Mouse (Mus musculus) midbrain, embryonic 11.5 days (tissue): ENCODE measurements at regions not wholly inside any gene's neighbourhood (a gene's known extent, or its start where the extent isn't known, plus 50 kb on each side); places are given as distances from the start of the nearest gene placed in this dataset.
"Not testable (repeated sequence)": the region's sequence is repeated elsewhere in the genome, so short reads cannot be mapped to it uniquely, and the experiment has no call there.

Source experiments
- ATAC-seq: fragments of 200-750 bp; cut with Nextera tagmentation; 2 replicates; pipeline ENCODE4 v1.8.0; 2017; ENCODE audit warnings: moderate TSS enrichment, moderate library complexity; ENCODE audit not compliant: low FRiP score
- DNase-seq: peaks from one replicate; pipeline ENCODE4 v3.0.0; 2015; ENCODE audit warnings: low spot score; ENCODE audit errors: missing footprints
- H3K27ac ChIP-seq: fragments of 300-500 bp; sonication (generic); 2 replicates; pipeline ENCODE4 v1.5.1; 2014; ENCODE audit warnings: low read depth, low read length
- H3K27me3 ChIP-seq: fragments of 300-500 bp; sonication (generic); 2 replicates; pipeline ENCODE4 v1.6.1; 2014; ENCODE audit warnings: mild to moderate bottlenecking, low read length, moderate library complexity, mixed read lengths; ENCODE audit not compliant: control insufficient read depth, insufficient read depth
- H3K36me3 ChIP-seq: fragments of 300-500 bp; sonication (generic); 2 replicates; pipeline ENCODE4 v1.6.1; 2014; ENCODE audit warnings: mild to moderate bottlenecking, low read length, moderate library complexity, mixed read lengths; ENCODE audit not compliant: control insufficient read depth, insufficient read depth
- H3K4me1 ChIP-seq: fragments of 300-500 bp; sonication (generic); 2 replicates; pipeline ENCODE4 v1.6.1; 2014; ENCODE audit warnings: low read length; ENCODE audit not compliant: control insufficient read depth, insufficient read depth
- H3K4me2 ChIP-seq: fragments of 300-500 bp; sonication (generic); 2 replicates; pipeline ENCODE4 v1.6.1; 2014; ENCODE audit warnings: mild to moderate bottlenecking, moderate library complexity
- H3K4me3 ChIP-seq: fragments of 300-500 bp; sonication (generic); 2 replicates; pipeline ENCODE4 v1.5.1; 2014; ENCODE audit warnings: low read depth, low read length
- H3K9ac ChIP-seq: fragments of 300-500 bp; sonication (generic); 2 replicates; pipeline ENCODE4 v1.6.1; 2014; ENCODE audit warnings: low read length
- H3K9me3 ChIP-seq: fragments of 300-500 bp; sonication (generic); 2 replicates; pipeline ENCODE4 v1.6.1; 2016; ENCODE audit warnings: low read length; ENCODE audit not compliant: control insufficient read depth
- WGBS: fragments of 180-500 bp; shearing (Covaris S2); extraction: QIAGEN DNeasy Blood & Tissue Kit; methylation state at CpG from one replicate; pipeline ENCODE4 v1.1.7; 2014; 5-methylcytosine and 5-hydroxymethylcytosine counted together

DNA sequence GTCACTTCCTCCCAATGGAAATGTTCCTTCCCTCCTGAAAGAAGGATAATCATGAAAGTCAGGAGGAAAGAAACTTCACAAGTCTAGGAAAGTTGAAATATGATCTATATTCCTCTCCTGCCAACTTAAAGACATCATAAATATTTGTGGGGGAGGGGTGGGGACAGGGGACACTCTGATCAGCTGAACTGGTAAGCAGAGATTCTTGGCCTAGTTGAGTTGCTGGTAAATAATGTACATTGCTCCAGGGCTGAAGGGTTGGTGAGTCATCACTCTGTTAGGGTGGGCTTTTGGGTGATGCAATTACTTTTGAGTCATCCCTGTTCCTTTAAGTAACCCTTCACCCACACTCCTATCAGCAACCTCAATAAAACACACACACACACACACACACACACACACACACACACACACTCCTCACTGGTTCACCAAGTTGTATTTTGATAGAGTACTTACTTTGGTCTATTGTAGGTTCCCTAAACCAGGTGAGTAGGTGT, 56.0 kb downstream of the Ccdc71l start:
- Histone ChIP-seq H3K27ac (no peak overlapping the region), H3K27me3 (no peaks in the 10 kb centered on the region), H3K4me2 (no peak overlapping the region), H3K4me3 (no peak overlapping the region), H3K9me3 (no peaks in the 10 kb centered on the region), H3K36me3 (no peaks in the 10 kb centered on the region), H3K4me1 (no peaks in the 10 kb centered on the region), H3K9ac (no peak overlapping the region)
- DNase-seq (no peak), ATAC-seq (no peak)

DNA sequence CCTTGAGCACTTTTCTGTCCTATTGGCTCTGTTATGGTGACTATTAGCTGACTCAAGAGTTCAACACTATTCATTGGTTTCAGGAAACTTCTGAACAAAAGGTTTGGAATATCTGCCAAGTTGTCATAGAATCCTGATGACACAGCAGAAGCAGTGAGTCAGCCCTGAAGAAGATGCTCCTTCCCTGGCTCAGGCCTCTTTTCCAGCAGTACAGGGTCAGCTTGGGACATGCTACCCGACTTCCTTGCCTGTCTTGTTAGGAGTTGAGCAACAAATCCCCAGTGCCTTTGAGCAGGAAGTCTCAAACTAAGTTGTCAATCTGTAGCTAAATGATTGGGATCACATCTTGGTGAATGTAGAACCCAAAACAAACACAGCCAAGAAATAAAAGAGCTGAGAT, 56.6 kb downstream of the Ccdc71l start:
- Histone ChIP-seq H3K9me3 (no peaks in the 10 kb centered on the region), H3K36me3 (no peaks in the 10 kb centered on the region), H3K4me2 (no peak overlapping the region), H3K4me3 (no peak overlapping the region), H3K9ac (no peak overlapping the region), H3K27me3 (no peaks in the 10 kb centered on the region), H3K4me1 (no peaks in the 10 kb centered on the region), H3K27ac (no peak overlapping the region)
- DNase-seq (no peak), ATAC-seq (no peak)
- WGBS: 75% methylated on average over 1 of the region's 1 CpGs

DNA sequence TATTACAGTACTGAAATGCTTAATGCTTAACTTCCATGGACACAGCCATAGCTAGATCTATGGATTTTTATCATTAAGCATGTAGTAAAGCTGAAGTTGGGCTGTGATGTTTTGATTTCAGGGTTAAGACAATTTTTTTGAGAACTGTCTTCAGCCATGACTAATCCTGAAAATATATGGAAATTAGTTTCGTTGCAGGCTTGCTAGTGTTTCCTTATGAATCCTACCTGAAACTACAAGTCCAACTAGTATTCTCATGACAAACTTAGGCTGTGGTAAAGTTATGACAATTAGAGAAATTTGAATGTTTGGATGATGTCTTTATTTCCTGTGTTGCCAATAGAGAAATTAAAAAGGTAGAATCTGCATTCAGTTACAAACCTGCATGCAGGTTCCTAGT, 59.7 kb downstream of the Ccdc71l start:
- no peak overlapping the region for H3K27ac ChIP-seq
- WGBS: 75% methylated on average over 1 of the region's 1 CpGs
- no peak overlapping the region for H3K9ac ChIP-seq
- no peaks in the 10 kb centered on the region for H3K9me3 ChIP-seq
- no peaks in the 10 kb centered on the region for H3K27me3 ChIP-seq
- H3K4me1 ChIP-seq: no peaks in the 10 kb centered on the region
- DNase-seq: no peak
- no peak for ATAC-seq
- H3K36me3 ChIP-seq: no peaks in the 10 kb centered on the region
- H3K4me2 ChIP-seq: no peak overlapping the region
- H3K4me3 ChIP-seq: no peak overlapping the region

DNA sequence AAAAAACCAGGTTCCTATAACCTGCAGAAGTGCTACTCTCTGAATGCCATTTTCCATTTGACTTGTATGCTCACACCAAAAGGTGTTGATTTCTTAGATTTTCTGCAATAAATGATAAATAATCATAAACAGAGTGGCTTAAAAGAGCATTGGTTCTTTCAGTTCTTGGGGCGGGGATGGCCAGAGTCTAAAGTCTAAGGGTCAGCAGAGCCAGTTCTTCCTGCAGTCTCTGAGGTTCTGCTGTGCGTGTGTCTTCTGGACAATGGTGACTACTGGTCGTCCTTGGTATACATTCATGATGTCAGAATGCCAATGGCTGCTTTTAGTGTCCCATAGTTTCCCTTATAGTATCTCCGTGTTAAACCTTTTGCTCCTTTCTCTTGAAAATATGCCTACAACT, 66.3 kb downstream of the Ccdc71l start:
- 84% methylated on average over 4 of the region's 4 CpGs for WGBS
- DNase-seq (no peak), ATAC-seq (no peak)
- no peaks in the 10 kb centered on the region for H3K4me1 ChIP-seq
- H3K27ac ChIP-seq: no peak overlapping the region
- H3K4me3 ChIP-seq: no peak overlapping the region
- no peak overlapping the region for H3K9ac ChIP-seq
- H3K4me2 ChIP-seq: no peak overlapping the region
- no peaks in the 10 kb centered on the region for H3K36me3 ChIP-seq
- no peaks in the 10 kb centered on the region for H3K27me3 ChIP-seq
- H3K9me3 ChIP-seq: no peaks in the 10 kb centered on the region

DNA sequence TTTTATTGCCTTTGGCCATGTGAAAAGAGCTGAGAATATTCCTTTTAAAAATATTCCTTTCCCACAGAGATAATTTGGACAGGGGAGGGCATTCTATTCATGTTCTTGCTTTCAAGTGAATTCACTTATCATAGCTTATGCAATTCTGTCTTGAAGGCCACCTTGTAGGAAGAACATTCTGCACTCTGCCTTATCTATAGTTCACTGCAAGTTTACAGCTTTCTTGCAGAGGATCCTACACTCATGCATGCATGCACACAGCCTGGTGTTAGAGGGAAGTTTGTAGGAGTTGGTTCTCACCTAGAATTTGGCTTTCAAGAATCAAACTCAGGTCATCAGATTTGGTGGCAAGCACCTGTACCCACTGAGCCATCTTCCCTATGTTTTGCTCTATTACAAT, 67.4 kb downstream of the Ccdc71l start:
- ATAC-seq (no peak), DNase-seq (no peak)
- Histone ChIP-seq H3K4me2 (no peak overlapping the region), H3K36me3 (no peaks in the 10 kb centered on the region), H3K4me3 (no peak overlapping the region), H3K27me3 (no peaks in the 10 kb centered on the region), H3K27ac (no peak overlapping the region), H3K9me3 (no peaks in the 10 kb centered on the region), H3K4me1 (no peaks in the 10 kb centered on the region), H3K9ac (no peak overlapping the region)

DNA sequence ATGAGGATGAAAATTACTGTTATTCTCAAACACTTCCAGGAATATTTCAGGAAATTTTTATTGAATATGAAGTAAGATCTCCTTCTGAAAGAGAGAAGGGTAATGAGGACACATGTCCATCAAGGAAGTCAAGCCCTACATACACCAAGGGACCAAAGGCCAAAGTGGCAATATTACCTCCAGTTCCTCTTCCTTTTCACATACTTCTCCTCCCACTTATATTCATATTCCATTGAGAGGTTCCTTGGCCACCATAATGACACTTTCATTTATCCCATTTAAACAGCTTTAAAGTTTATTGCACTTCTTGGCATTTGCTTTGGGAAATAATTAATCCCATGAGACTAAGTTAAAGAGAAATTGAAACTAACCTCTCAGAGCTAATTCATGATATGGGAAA, 70.9 kb downstream of the Ccdc71l start:
- no peak overlapping the region for H3K4me3 ChIP-seq
- DNase-seq (no peak), ATAC-seq (no peak)

DNA sequence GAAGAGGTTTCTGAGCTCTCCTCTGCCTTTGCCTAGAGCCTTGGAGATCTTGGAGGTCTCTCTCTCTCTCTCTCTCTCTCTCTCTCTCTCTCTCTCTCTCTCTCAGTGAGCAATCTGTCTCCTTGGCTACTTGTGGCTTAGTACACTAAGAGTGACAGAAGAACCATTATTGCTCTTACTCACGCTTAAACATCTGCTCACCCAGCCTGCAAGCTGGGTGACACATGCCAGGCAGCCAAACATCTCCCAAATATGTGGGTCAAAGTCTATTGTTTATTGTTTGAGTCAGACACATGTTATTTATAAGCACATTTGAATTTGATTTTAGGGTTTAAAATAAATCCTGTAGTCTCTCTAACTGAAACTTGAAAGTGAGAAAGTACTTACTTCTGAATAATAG, 72.7 kb downstream of the Ccdc71l start:
- Histone ChIP-seq H3K27me3 (no peaks in the 10 kb centered on the region), H3K9me3 (no peaks in the 10 kb centered on the region), H3K36me3 (no peaks in the 10 kb centered on the region), H3K4me2 (no peak overlapping the region), H3K4me3 (no peak overlapping the region), H3K27ac (no peak overlapping the region), H3K9ac (no peak overlapping the region), H3K4me1 (no peaks in the 10 kb centered on the region)
- no peak for DNase-seq
- 70% methylated on average over 1 of the region's 1 CpGs for WGBS
- ATAC-seq: no peak

More for the DNA sequence above, 70.9 kb downstream of the Ccdc71l start:
- no peak overlapping the region for H3K27ac ChIP-seq
- no peak overlapping the region for H3K4me2 ChIP-seq
- H3K9ac ChIP-seq: no peak overlapping the region
- H3K36me3 ChIP-seq: no peaks in the 10 kb centered on the region
- no peaks in the 10 kb centered on the region for H3K9me3 ChIP-seq
- H3K27me3 ChIP-seq: no peaks in the 10 kb centered on the region
- no peaks in the 10 kb centered on the region for H3K4me1 ChIP-seq

DNA sequence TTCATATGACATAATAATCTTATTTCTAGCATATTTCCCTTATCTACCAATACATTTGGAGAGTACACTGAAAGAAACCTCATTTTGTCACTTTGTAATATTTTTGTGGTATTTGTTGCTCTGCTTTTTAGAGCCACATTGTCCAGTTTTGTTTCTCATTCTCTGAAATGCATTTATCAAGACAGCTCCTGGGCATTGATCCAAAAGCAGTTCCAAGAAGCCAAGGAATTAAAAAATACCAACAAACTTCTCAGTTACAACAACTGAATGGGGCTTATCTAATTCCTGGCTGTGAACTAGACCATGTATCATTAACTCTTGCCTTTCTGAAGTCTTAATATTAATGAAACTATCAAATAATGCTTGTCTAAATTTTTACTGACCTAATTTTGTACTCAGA, 76.3 kb downstream of the Ccdc71l start:
- DNase-seq (no peak), ATAC-seq (no peak)
- Histone ChIP-seq H3K36me3 (no peaks in the 10 kb centered on the region), H3K4me3 (no peak overlapping the region), H3K27me3 (no peaks in the 10 kb centered on the region), H3K27ac (no peak overlapping the region), H3K9me3 (no peaks in the 10 kb centered on the region), H3K4me1 (no peaks in the 10 kb centered on the region), H3K9ac (no peak overlapping the region), H3K4me2 (no peak overlapping the region)

DNA sequence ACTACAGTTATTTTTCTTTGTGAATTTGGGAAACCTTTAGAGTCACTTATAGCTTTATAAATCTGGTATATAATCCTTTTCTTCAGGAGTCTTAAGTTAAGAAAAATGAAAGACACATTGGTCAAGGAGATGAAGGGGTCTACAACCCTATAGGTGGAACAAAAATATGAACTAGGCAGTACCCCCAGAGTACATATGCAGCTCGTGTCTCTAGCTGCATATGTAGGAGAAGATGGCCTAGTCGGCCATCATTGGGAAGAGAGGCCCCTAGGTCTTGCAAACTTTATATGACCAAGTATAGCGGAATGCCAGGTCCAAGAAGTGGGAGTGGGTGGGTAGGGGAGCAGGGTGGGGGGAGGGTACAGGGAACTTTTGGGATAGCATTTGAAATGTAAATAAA, 76.7 kb downstream of the Ccdc71l start:
- not testable (repeated sequence) for H3K9me3 ChIP-seq, H3K27me3 ChIP-seq, H3K36me3 ChIP-seq, H3K4me3 ChIP-seq, H3K27ac ChIP-seq, ATAC-seq, H3K4me2 ChIP-seq, H3K4me1 ChIP-seq, H3K9ac ChIP-seq
- 87% methylated on average over 3 of the region's 3 CpGs for WGBS
- DNase-seq: peak; percentile 95

DNA sequence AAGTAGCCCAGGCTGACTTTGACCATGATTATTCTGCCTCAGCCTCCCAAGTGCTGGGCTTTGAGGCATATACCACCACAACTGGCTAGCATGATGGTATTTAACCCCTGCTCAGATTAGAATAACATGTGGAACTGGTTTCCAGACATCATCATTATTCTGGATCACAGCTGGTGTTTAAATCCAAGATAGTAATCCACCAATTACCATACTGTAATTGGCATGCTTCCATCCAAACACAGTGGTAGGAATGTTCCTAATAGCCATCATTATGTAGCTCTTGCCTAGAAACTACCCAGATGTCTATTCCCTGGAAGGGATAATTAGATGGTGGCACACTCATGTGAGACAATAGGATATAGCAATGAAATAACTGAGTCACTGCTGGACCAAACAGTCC, 77.4 kb downstream of the Ccdc71l start:
- Histone ChIP-seq H3K9me3 (no peaks in the 10 kb centered on the region), H3K27me3 (no peaks in the 10 kb centered on the region), H3K36me3 (no peaks in the 10 kb centered on the region), H3K4me2 (no peak overlapping the region), H3K4me3 (no peak overlapping the region), H3K4me1 (no peaks in the 10 kb centered on the region), H3K9ac (no peak overlapping the region), H3K27ac (no peak overlapping the region)
- DNase-seq (no peak), ATAC-seq (peak; percentile 50; the same call in 1 of the 2 replicates)
